Mouse (Mus musculus): ENCODE results near the gene Stub1.

GRCm38 (mm10) chr17:25796951-25797369 is 36.2 kb downstream of the Stub1 start, which contains the start of gene Metrn:
- TF ChIP-seq CTCF (conservative IDR thresholded peaks at IDR 0.05; ENCODE audit: insufficient read depth, insufficient read length, low read depth, low read length) (no peak), POLR2A (IDR thresholded peaks at IDR 0.05; ENCODE audit: low read depth, low read length) (no peak)

Data from kidney, adult 2 months (tissue).